Mouse (Mus musculus): ENCODE data around the gene Nostrin.

GRCm38 (mm10) chr2:69188732-69189131, 53.1 kb downstream of the Nostrin start:
- no peak for TF ChIP-seq BHLHE40 (IDR thresholded peaks at IDR 0.05; ENCODE audit: low read depth, low read length)
- TF ChIP-seq MAZ (IDR thresholded peaks at IDR 0.05; ENCODE audit: low read depth, low read length), result no peak
- TF ChIP-seq RAD21 (IDR thresholded peaks at IDR 0.05; ENCODE audit: low read depth, low read length), result no peak
- no peak for TF ChIP-seq KAT2A (IDR thresholded peaks at IDR 0.05; ENCODE audit: insufficient replicate concordance, low read length)

Measured in CH12.LX (cell line).